Mouse (Mus musculus): Measurements from ENCODE around the gene Fam166a. TPM values are rescaled to one million over a fixed set of nuclear protein-coding genes. Genes with fewer than 3 reads are reported as not detected.

Fam166a gene
- total RNA-seq, 1 experiment from 2014 or later, result not detected

Other genes starting within 250 kb of the Fam166a start
- gene Mrpl41, start 243.6 kb upstream of the Fam166a start, total RNA-seq (2017), result 67.4 and 81.5 TPM in 2 replicates
- 41.2 and 70.3 TPM in 2 replicates for gene Pnpla7, start 242.7 kb upstream of the Fam166a start, total RNA-seq (2017)
- 16.0 and 28.9 TPM in 2 replicates for gene Nsmf, start 164.4 kb upstream of the Fam166a start, total RNA-seq (2017)
- not detected in 2 replicates for gene Entpd8, start 138.4 kb upstream of the Fam166a start, total RNA-seq (2017)
- 1.0 TPM in 1 of 2 replicates, not detected in the other for gene Noxa1, start 123.6 kb upstream of the Fam166a start, total RNA-seq (2017)
- gene Nrarp, start 38.0 kb upstream of the Fam166a start, total RNA-seq (2017), result 2.6 and 4.4 TPM in 2 replicates
- gene Tor4a, start 21.9 kb upstream of the Fam166a start, total RNA-seq (2017), result 30.0 and 33.3 TPM in 2 replicates
- gene Nelfb, start 7.3 kb upstream of the Fam166a start, total RNA-seq (2017), result 40.1 and 53.5 TPM in 2 replicates
- gene Stpg3, start 4.1 kb upstream of the Fam166a start, total RNA-seq (2017), result not detected in 2 replicates
- gene Tubb4b, start 6.0 kb downstream of the Fam166a start, total RNA-seq (2017), result 426 and 473 TPM in 2 replicates
- 0.81 TPM in 1 of 2 replicates, not detected in the other for gene Slc34a3, start 15.6 kb downstream of the Fam166a start, total RNA-seq (2017)
- gene Rnf224, start 18.0 kb downstream of the Fam166a start, total RNA-seq (2017), result not detected in 2 replicates
- 0.50 TPM in 1 of 2 replicates, not detected in the other for gene Rnf208, start 23.5 kb downstream of the Fam166a start, total RNA-seq (2017)
- not detected in 2 replicates for gene Cysrt1, start 23.7 kb downstream of the Fam166a start, total RNA-seq (2017)
- gene AL732309.1, start 28.1 kb downstream of the Fam166a start, total RNA-seq (2017), result 1.4 and 5.1 TPM in 2 replicates
- gene Tmem203, start 36.7 kb downstream of the Fam166a start, total RNA-seq (2017), result 9.9 and 10.8 TPM in 2 replicates
- 8.2 and 10.6 TPM in 2 replicates for gene Tprn, start 43.9 kb downstream of the Fam166a start, total RNA-seq (2017)
- gene Ssna1, start 53.7 kb downstream of the Fam166a start, total RNA-seq (2017), result 46.4 and 82.9 TPM in 2 replicates
- 39.0 and 46.9 TPM in 2 replicates for gene Anapc2, start 53.7 kb downstream of the Fam166a start, total RNA-seq (2017)
- gene Tmem210, start 69.4 kb downstream of the Fam166a start, total RNA-seq (2017), result not detected in 2 replicates
- gene Lrrc26, start 71.2 kb downstream of the Fam166a start, total RNA-seq (2017), result not detected in 2 replicates
- gene Grin1, start 100.4 kb downstream of the Fam166a start, total RNA-seq (2017), result not detected in 2 replicates
- gene Man1b1, start 113.6 kb downstream of the Fam166a start, total RNA-seq (2017), result 60.9 and 70.9 TPM in 2 replicates
- 11.9 and 31.6 TPM in 2 replicates for gene Dpp7, start 137.6 kb downstream of the Fam166a start, total RNA-seq (2017)
- 8.2 and 12.6 TPM in 2 replicates for gene Uap1l1, start 146.9 kb downstream of the Fam166a start, total RNA-seq (2017)
- gene Sapcd2, start 153.6 kb downstream of the Fam166a start, total RNA-seq (2017), result 3.3 and 12.1 TPM in 2 replicates
- not detected in 2 replicates for gene Entpd2, start 177.1 kb downstream of the Fam166a start, total RNA-seq (2017)
- 0.74 and 2.3 TPM in 2 replicates for gene Npdc1, start 180.6 kb downstream of the Fam166a start, total RNA-seq (2017)
- 23.6 and 28.5 TPM in 2 replicates for gene Fut7, start 204.5 kb downstream of the Fam166a start, total RNA-seq (2017)
- 52.7 and 57.5 TPM in 2 replicates for gene Abca2, start 210.0 kb downstream of the Fam166a start, total RNA-seq (2017)
- not detected in 2 replicates for gene Clic3, start 238.1 kb downstream of the Fam166a start, total RNA-seq (2017)
- 27.5 and 28.0 TPM in 2 replicates for gene Paxx, start 242.3 kb downstream of the Fam166a start, total RNA-seq (2017)